Mouse (Mus musculus) kidney, postnatal 0 days (tissue): ENCODE measurements around the gene Zfp398. TPM values are rescaled to one million over a fixed set of nuclear protein-coding genes. Genes with fewer than 3 reads are reported as not detected.
A peak's percentile ranks its signal among the peaks of the same experiment; 100 is the strongest.
"Not testable (repeated sequence)": the region's sequence is repeated elsewhere in the genome, so short reads cannot be mapped to it uniquely, and the experiment has no call there.

ENCODE experiments used
- ATAC-seq: fragments of 200-750 bp; cut with Nextera tagmentation; replicated peaks from 2 replicates; pipeline ENCODE4 v1.8.0; 2017; ENCODE audit warnings: low read depth, moderate number of reproducible peaks, moderate TSS enrichment, moderate library complexity; ENCODE audit not compliant: low FRiP score
- DNase-seq: peaks from one replicate; pipeline ENCODE4 v3.0.0-alpha.2; 2016; ENCODE audit warnings: low spot score
- H3K27ac ChIP-seq: fragments of 300-500 bp; sonication (generic); 2 replicates; pipeline ENCODE4 v1.5.1; 2014; ENCODE audit warnings: mild to moderate bottlenecking
- H3K27me3 ChIP-seq: fragments of 300-500 bp; sonication (generic); 2 replicates; pipeline ENCODE4 v1.6.1; 2014; ENCODE audit warnings: low read length, mixed read lengths; ENCODE audit not compliant: insufficient read depth
- H3K36me3 ChIP-seq: fragments of 300-500 bp; sonication (generic); 2 replicates; pipeline ENCODE4 v1.6.1; 2014; ENCODE audit warnings: low read length, mixed read lengths; ENCODE audit not compliant: insufficient read depth
- H3K4me1 ChIP-seq: fragments of 300-500 bp; sonication (generic); replicated peaks from 2 replicates; pipeline ENCODE4 v1.6.1; 2014; ENCODE audit warnings: antibody characterized with exemption, low read length, mixed read lengths; ENCODE audit not compliant: insufficient read depth
- H3K4me2 ChIP-seq: fragments of 300-500 bp; sonication (generic); 2 replicates; pipeline ENCODE4 v1.6.1; 2014; ENCODE audit warnings: mild to moderate bottlenecking, low read length, moderate library complexity, mixed read lengths
- H3K4me3 ChIP-seq: fragments of 300-500 bp; sonication (generic); replicated peaks from 2 replicates; pipeline ENCODE4 v1.5.1; 2014; ENCODE audit warnings: low read depth, low read length
- H3K9ac ChIP-seq: fragments of 300-500 bp; sonication (generic); 2 replicates; pipeline ENCODE4 v1.6.1; 2014; ENCODE audit warnings: low read depth, low read length
- H3K9me3 ChIP-seq: fragments of 300-500 bp; sonication (generic); replicated peaks from 2 replicates; pipeline ENCODE4 v1.6.1; 2016; ENCODE audit warnings: low read length, inconsistent platforms, mixed read lengths
- CTCF ChIP-seq: IDR thresholded peaks from 2 replicates; pipeline ENCODE4 v1.5.1; 2016; ENCODE audit warnings: antibody characterized with exemption, low read depth, mild to moderate bottlenecking, moderate library complexity
- WGBS: fragments of 180-500 bp; shearing (Covaris S2); extraction: QIAGEN DNeasy Blood & Tissue Kit; methylation state at CpG from one replicate; pipeline ENCODE4 v1.1.7; 2014; 5-methylcytosine and 5-hydroxymethylcytosine counted together
- polyA plus RNA-seq: library from polyadenylated mRNA; unstranded; fragments of >200 nt; fragmentation: Nextera tagmentation; extraction: Ambion mirVana; gene quantifications from 2 replicates; pipeline ENCODE4 v1.2.1, GENCODE M21; 2015

Zfp398 gene
- polyA plus RNA-seq, 1 experiment from 2014 or later: 6.7 TPM

- Histone ChIP-seq H3K4me1 (no peaks in the 10 kb centered on the region), H3K27ac (no peak overlapping the region), H3K9ac (no peak overlapping the region), H3K4me2 (no peak overlapping the region), H3K27me3 (no peaks in the 10 kb centered on the region), H3K9me3 (no peaks in the 10 kb centered on the region), H3K36me3 (peaks cover 7% of the 10 kb centered on the region; the same call in 1 of the 2 replicates), H3K4me3 (no peak overlapping the region)
- 95% methylated on average over 6 of the region's 6 CpGs for WGBS
- DNase-seq (no peak), ATAC-seq (no peak)
- TF ChIP-seq CTCF: no peak
Observed at GRCm38 (mm10) chr6:47857241-47857640, 21.8 kb downstream of the Zfp398 start.

- not testable (repeated sequence) for ATAC-seq, DNase-seq, H3K4me3 ChIP-seq, H3K4me2 ChIP-seq, H3K27ac ChIP-seq, H3K36me3 ChIP-seq, H3K4me1 ChIP-seq, H3K9ac ChIP-seq, H3K27me3 ChIP-seq, H3K9me3 ChIP-seq
- WGBS: 85% methylated on average over 3 of the region's 3 CpGs
Observed at GRCm38 (mm10) chr6:47857729-47858128, 22.3 kb downstream of the Zfp398 start.

- no peak for TF ChIP-seq CTCF
- DNase-seq (no peak), ATAC-seq (no peak)
- no peaks in the 10 kb centered on the region for H3K4me1 ChIP-seq
- H3K9ac ChIP-seq: no peak overlapping the region
- no peaks in the 10 kb centered on the region for H3K9me3 ChIP-seq
- H3K4me2 ChIP-seq: no peak overlapping the region
- H3K4me3 ChIP-seq: no peak overlapping the region
- H3K27me3 ChIP-seq: no peaks in the 10 kb centered on the region
- H3K27ac ChIP-seq: no peak overlapping the region
- H3K36me3 ChIP-seq: 0 out of 2 replicates have a peak, but pooled peaks cover 7% of the 10 kb centered on the region
- WGBS: 90% methylated on average over 5 of the region's 5 CpGs
Observed at GRCm38 (mm10) chr6:47872266-47872665, 36.8 kb downstream of the Zfp398 start.

GRCm38 (mm10) chr6:47877058-47877457 is 41.6 kb downstream of the Zfp398 start, which contains the start of gene Zfp282:
Zfp282 (plus strand) TSS chr6:47877204.
- no peak for DNase-seq
- Histone ChIP-seq H3K36me3 (peaks cover 8% of the 10 kb centered on the region; the same call in 1 of the 2 replicates), H3K27me3 (no peaks in the 10 kb centered on the region), H3K4me3 (peak within 1 kb of the TSS; percentile 92), H3K9ac (peak within 1 kb of the TSS; percentile 95), H3K4me1 (peaks cover 12% of the 10 kb centered on the region; the same call in 1 of the 2 replicates), H3K27ac (peak within 1 kb of the TSS; percentile 98), H3K4me2 (peak within 1 kb of the TSS; percentile 69), H3K9me3 (no peaks in the 10 kb centered on the region)
- TF ChIP-seq CTCF: no peak
- 5% methylated on average over 9 of the region's 9 CpGs for WGBS
- ATAC-seq: no peak

- H3K27ac ChIP-seq: peak overlapping the region; percentile 98
- WGBS: under 1% methylated on average over 66 of the region's 71 CpGs
- no peaks in the 10 kb centered on the region for H3K27me3 ChIP-seq
- peaks cover 13% of the 10 kb centered on the region; the same call in 1 of the 2 replicates for H3K36me3 ChIP-seq
- peak overlapping the region; percentile 69 for H3K4me2 ChIP-seq
- peak overlapping the region; percentile 92 for H3K4me3 ChIP-seq
- DNase-seq (peak; percentile 97), ATAC-seq (peak; percentile 95)
- H3K4me1 ChIP-seq: peaks cover 12% of the 10 kb centered on the region; the same call in 1 of the 2 replicates
- no peaks in the 10 kb centered on the region for H3K9me3 ChIP-seq
- peak; percentile 75 for TF ChIP-seq CTCF
- peak overlapping the region; percentile 95 for H3K9ac ChIP-seq
Observed at GRCm38 (mm10) chr6:47877461-47878132, 42.1 kb downstream of the Zfp398 start.

GRCm38 (mm10) chr6:47878133-47878514 is 42.7 kb downstream of the Zfp398 start:
- Histone ChIP-seq H3K27ac (peak overlapping the region; percentile 98), H3K4me1 (peaks cover 12% of the 10 kb centered on the region; the same call in 1 of the 2 replicates), H3K4me3 (peak overlapping the region; percentile 92), H3K27me3 (no peaks in the 10 kb centered on the region), H3K9me3 (no peaks in the 10 kb centered on the region), H3K9ac (peak overlapping the region; percentile 95), H3K36me3 (peaks cover 18% of the 10 kb centered on the region), H3K4me2 (peak overlapping the region; percentile 69)
- peak; percentile 46 for DNase-seq
- WGBS: 1% methylated on average over 11 of the region's 11 CpGs
- no peak for ATAC-seq
- no peak for TF ChIP-seq CTCF
